Mouse (Mus musculus) lung, embryonic 14.5 days (tissue): ENCODE data around the gene Afm. TPM values are rescaled to one million over a fixed set of nuclear protein-coding genes. Genes with fewer than 3 reads are reported as not detected.

ENCODE experiments used
- ATAC-seq: fragments of 200-750 bp; cut with Nextera tagmentation; 2 replicates; pipeline ENCODE4 v1.8.0; 2017; ENCODE audit warnings: mild to moderate bottlenecking, moderate TSS enrichment, moderate library complexity; ENCODE audit not compliant: insufficient read depth
- DNase-seq: peaks from one replicate; pipeline ENCODE4 v3.0.0-alpha.2; 2015
- H3K27ac ChIP-seq: fragments of 300-500 bp; sonication (generic); 2 replicates; pipeline ENCODE4 v1.5.1; 2014; ENCODE audit warnings: low read depth, mild to moderate bottlenecking, moderate library complexity
- H3K27me3 ChIP-seq: fragments of 300-500 bp; sonication (generic); 2 replicates; pipeline ENCODE4 v1.6.1; 2014; ENCODE audit warnings: low read length, control low read depth; ENCODE audit not compliant: insufficient read depth
- H3K36me3 ChIP-seq: fragments of 300-500 bp; sonication (generic); 2 replicates; pipeline ENCODE4 v1.6.1; 2014; ENCODE audit warnings: control low read depth; ENCODE audit not compliant: insufficient read depth
- H3K4me1 ChIP-seq: fragments of 300-500 bp; sonication (generic); 2 replicates; pipeline ENCODE4 v1.6.1; 2014; ENCODE audit warnings: antibody characterized with exemption, control low read depth; ENCODE audit not compliant: insufficient read depth
- H3K4me2 ChIP-seq: fragments of 300-500 bp; sonication (generic); 2 replicates; pipeline ENCODE4 v1.6.1; 2014; ENCODE audit warnings: mild to moderate bottlenecking
- H3K4me3 ChIP-seq: fragments of 300-500 bp; sonication (generic); 2 replicates; pipeline ENCODE4 v1.5.1; 2014; ENCODE audit warnings: low read depth, low read length
- H3K9ac ChIP-seq: fragments of 300-500 bp; sonication (generic); 2 replicates; pipeline ENCODE4 v1.6.1; 2014
- H3K9me3 ChIP-seq: fragments of 300-500 bp; sonication (generic); 2 replicates; pipeline ENCODE4 v1.6.1; 2016; ENCODE audit warnings: low read depth, low read length, control low read depth
- CTCF ChIP-seq: IDR thresholded peaks from 2 replicates; pipeline ENCODE4 v1.5.1; 2016; ENCODE audit warnings: antibody characterized with exemption, low read depth
- WGBS: fragments of 180-500 bp; shearing (Covaris S2); extraction: QIAGEN DNeasy Blood & Tissue Kit; methylation state at CpG from one replicate; pipeline ENCODE4 v1.1.7; 2014; 5-methylcytosine and 5-hydroxymethylcytosine counted together
- polyA plus RNA-seq: library from polyadenylated mRNA; unstranded; fragments of >200 nt; fragmentation: Nextera tagmentation; extraction: Ambion mirVana; gene quantifications from 2 replicates; pipeline ENCODE4 v1.2.1, GENCODE M21; 2014

Afm gene
- polyA plus RNA-seq, 1 experiment from 2014 or later = not detected

- H3K4me2 ChIP-seq = no peak overlapping the region
- no peaks in the 10 kb centered on the region for H3K27me3 ChIP-seq
- no peak for TF ChIP-seq CTCF
- no peaks in the 10 kb centered on the region for H3K9me3 ChIP-seq
- no peak overlapping the region for H3K4me3 ChIP-seq
- H3K4me1 ChIP-seq = peaks cover 9% of the 10 kb centered on the region; the same call in 1 of the 2 replicates
- DNase-seq = peak; percentile 90
- no peak overlapping the region for H3K27ac ChIP-seq
- H3K9ac ChIP-seq = no peak overlapping the region
- no peaks in the 10 kb centered on the region for H3K36me3 ChIP-seq
- ATAC-seq = peak; percentile 50
Observed at GRCm38 (mm10) chr5:90568338-90568737, 49.6 kb downstream of the Afm start.

GRCm38 (mm10) chr5:90571216-90571615 lies 52.5 kb downstream of the Afm start:
- no peak overlapping the region for H3K4me3 ChIP-seq
- H3K27ac ChIP-seq = no peak overlapping the region; the same call in 1 of the 2 replicates
- no peaks in the 10 kb centered on the region for H3K27me3 ChIP-seq
- WGBS = 9% methylated on average over 3 of the region's 3 CpGs
- no peaks in the 10 kb centered on the region for H3K36me3 ChIP-seq
- no peak overlapping the region for H3K9ac ChIP-seq
- H3K4me2 ChIP-seq = 0 out of 2 replicates have a peak overlapping the region, but pooled peaks have one; percentile 13
- no peak for TF ChIP-seq CTCF
- DNase-seq (peak; percentile 93), ATAC-seq (peak; percentile 69)
- H3K4me1 ChIP-seq = peaks cover 9% of the 10 kb centered on the region; the same call in 1 of the 2 replicates
- no peaks in the 10 kb centered on the region for H3K9me3 ChIP-seq

GRCm38 (mm10) chr5:90577751-90578150 lies 59.0 kb downstream of the Afm start:
- H3K27me3 ChIP-seq = no peaks in the 10 kb centered on the region
- peaks cover 4% of the 10 kb centered on the region; the same call in 1 of the 2 replicates for H3K4me1 ChIP-seq
- H3K9me3 ChIP-seq = no peaks in the 10 kb centered on the region
- TF ChIP-seq CTCF = no peak
- WGBS = 26% methylated on average over 9 of the region's 9 CpGs
- ATAC-seq (peak; percentile 70), DNase-seq (peak; percentile 62)
- H3K27ac ChIP-seq = no peak overlapping the region
- no peaks in the 10 kb centered on the region for H3K36me3 ChIP-seq
- H3K4me3 ChIP-seq = no peak overlapping the region
- H3K9ac ChIP-seq = no peak overlapping the region
- no peak overlapping the region for H3K4me2 ChIP-seq

- ATAC-seq (no peak), DNase-seq (no peak)
- no peak for TF ChIP-seq CTCF
- WGBS = 80% methylated on average over 9 of the region's 9 CpGs
- no peak overlapping the region for H3K4me2 ChIP-seq
- no peak overlapping the region for H3K27ac ChIP-seq
- no peaks in the 10 kb centered on the region for H3K27me3 ChIP-seq
- H3K4me3 ChIP-seq = no peak overlapping the region
- H3K9me3 ChIP-seq = no peaks in the 10 kb centered on the region
- peaks cover 4% of the 10 kb centered on the region; the same call in 1 of the 2 replicates for H3K4me1 ChIP-seq
- H3K36me3 ChIP-seq = no peaks in the 10 kb centered on the region
- H3K9ac ChIP-seq = no peak overlapping the region
Observed at GRCm38 (mm10) chr5:90579556-90579955, 60.8 kb downstream of the Afm start.

GRCm38 (mm10) chr5:90582179-90582578 lies 63.4 kb downstream of the Afm start:
- no peaks in the 10 kb centered on the region for H3K27me3 ChIP-seq
- WGBS = 69% methylated on average over 6 of the region's 6 CpGs
- DNase-seq = no peak
- no peak overlapping the region for H3K4me3 ChIP-seq
- no peaks in the 10 kb centered on the region for H3K9me3 ChIP-seq
- H3K9ac ChIP-seq = no peak overlapping the region
- H3K27ac ChIP-seq = no peak overlapping the region
- no peak for TF ChIP-seq CTCF
- no peaks in the 10 kb centered on the region for H3K36me3 ChIP-seq
- no peak for ATAC-seq
- peaks cover 4% of the 10 kb centered on the region; the same call in 1 of the 2 replicates for H3K4me1 ChIP-seq
- no peak overlapping the region for H3K4me2 ChIP-seq

- Histone ChIP-seq H3K27me3 (no peaks in the 10 kb centered on the region), H3K9me3 (no peaks in the 10 kb centered on the region), H3K9ac (no peak overlapping the region), H3K4me1 (no peaks in the 10 kb centered on the region), H3K4me3 (no peak overlapping the region), H3K36me3 (no peaks in the 10 kb centered on the region), H3K4me2 (no peak overlapping the region), H3K27ac (no peak overlapping the region)
- DNase-seq = no peak
- TF ChIP-seq CTCF = no peak
- 64% methylated on average over 7 of the region's 7 CpGs for WGBS
- ATAC-seq = no peak
Observed at GRCm38 (mm10) chr5:90584799-90585198, 66.1 kb downstream of the Afm start.

GRCm38 (mm10) chr5:90586511-90586910 lies 67.8 kb downstream of the Afm start:
- Histone ChIP-seq H3K36me3 (no peaks in the 10 kb centered on the region), H3K9ac (no peak overlapping the region), H3K4me1 (no peaks in the 10 kb centered on the region), H3K4me3 (no peak overlapping the region), H3K27me3 (no peaks in the 10 kb centered on the region), H3K4me2 (no peak overlapping the region), H3K9me3 (no peaks in the 10 kb centered on the region), H3K27ac (no peak overlapping the region)
- no peak for ATAC-seq
- WGBS = 81% methylated on average over 5 of the region's 5 CpGs
- TF ChIP-seq CTCF = no peak
- no peak for DNase-seq

- 93% methylated on average over 5 of the region's 5 CpGs for WGBS
- no peak overlapping the region for H3K27ac ChIP-seq
- H3K27me3 ChIP-seq = no peaks in the 10 kb centered on the region
- ATAC-seq = no peak
- no peaks in the 10 kb centered on the region for H3K36me3 ChIP-seq
- no peak overlapping the region for H3K4me3 ChIP-seq
- no peak for DNase-seq
- no peak overlapping the region for H3K9ac ChIP-seq
- TF ChIP-seq CTCF = no peak
- no peak overlapping the region for H3K4me2 ChIP-seq
- H3K4me1 ChIP-seq = no peaks in the 10 kb centered on the region
- no peaks in the 10 kb centered on the region for H3K9me3 ChIP-seq
Observed at GRCm38 (mm10) chr5:90588104-90588503, 69.4 kb downstream of the Afm start.
